Mouse (Mus musculus): ENCODE results near the gene Pcolce. TPM values are rescaled to one million over a fixed set of nuclear protein-coding genes. Genes with fewer than 3 reads are reported as not detected.

Gene Pcolce
- polyA plus RNA-seq, 1 experiment: 0.22 TPM

- no peak for TF ChIP-seq GATA1 (IDR thresholded peaks at IDR 0.05; ENCODE audit: low read length)
- peaks cover 29% of the 10 kb centered on the region for H3K27me3 ChIP-seq (ENCODE audit: control insufficient read depth)
- no peaks in the 10 kb centered on the region for H3K9me3 ChIP-seq (ENCODE audit: control insufficient read depth, low read length)
- H3K36me3 ChIP-seq (ENCODE audit: control insufficient read depth): no peaks in the 10 kb centered on the region
- peaks cover 14% of the 10 kb centered on the region for H3K4me1 ChIP-seq (ENCODE audit: control insufficient read depth)
- H3K4me3 ChIP-seq (replicated peaks): no peak overlapping the region
Observed at GRCm38 (mm10) chr5:137613076-137613475, 508 bp downstream of the Pcolce start.

- H3K36me3 ChIP-seq (ENCODE audit: control insufficient read depth): peaks cover 5% of the 10 kb centered on the region
- peaks cover 20% of the 10 kb centered on the region for H3K4me1 ChIP-seq (ENCODE audit: control insufficient read depth)
- no peaks in the 10 kb centered on the region for H3K9me3 ChIP-seq (ENCODE audit: control insufficient read depth, low read length)
- TF ChIP-seq GATA1 (IDR thresholded peaks at IDR 0.05; ENCODE audit: low read length): no peak
- TF ChIP-seq TAL1 (IDR thresholded peaks at IDR 0.05; ENCODE audit: low read length): no peak
- peaks cover 31% of the 10 kb centered on the region for H3K27me3 ChIP-seq (ENCODE audit: control insufficient read depth)
- H3K4me3 ChIP-seq (replicated peaks): no peak overlapping the region
Observed at GRCm38 (mm10) chr5:137611245-137611602, 2.4 kb downstream of the Pcolce start.

- no peaks in the 10 kb centered on the region for H3K9me3 ChIP-seq (ENCODE audit: control insufficient read depth, low read length)
- H3K4me1 ChIP-seq (ENCODE audit: control insufficient read depth): peaks cover 25% of the 10 kb centered on the region
- peaks cover 8% of the 10 kb centered on the region for H3K36me3 ChIP-seq (ENCODE audit: control insufficient read depth)
- peaks cover 31% of the 10 kb centered on the region for H3K27me3 ChIP-seq (ENCODE audit: control insufficient read depth)
- TF ChIP-seq TAL1 (IDR thresholded peaks at IDR 0.05; ENCODE audit: low read length) (no peak), GATA1 (IDR thresholded peaks at IDR 0.05; ENCODE audit: low read length) (no peak)
- no peak overlapping the region for H3K4me3 ChIP-seq (replicated peaks)
Observed at GRCm38 (mm10) chr5:137610548-137611244, 2.9 kb downstream of the Pcolce start.

- Histone ChIP-seq H3K36me3 (ENCODE audit: control insufficient read depth) (peaks cover 12% of the 10 kb centered on the region), H3K27me3 (ENCODE audit: control insufficient read depth) (peaks cover 31% of the 10 kb centered on the region), H3K9me3 (ENCODE audit: control insufficient read depth, low read length) (no peaks in the 10 kb centered on the region), H3K4me3 (replicated peaks) (no peak overlapping the region), H3K4me1 (ENCODE audit: control insufficient read depth) (peaks cover 31% of the 10 kb centered on the region)
- TF ChIP-seq GATA1 (IDR thresholded peaks at IDR 0.05; ENCODE audit: low read length) (no peak), TAL1 (IDR thresholded peaks at IDR 0.05; ENCODE audit: low read length) (no peak)
Observed at GRCm38 (mm10) chr5:137610056-137610455, 3.5 kb downstream of the Pcolce start.

GRCm38 (mm10) chr5:137609292-137609691 lies 4.3 kb downstream of the Pcolce start:
- no peaks in the 10 kb centered on the region for H3K9me3 ChIP-seq (ENCODE audit: control insufficient read depth, low read length)
- no peak overlapping the region for H3K4me3 ChIP-seq (replicated peaks)
- peaks cover 31% of the 10 kb centered on the region for H3K27me3 ChIP-seq (ENCODE audit: control insufficient read depth)
- peaks cover 36% of the 10 kb centered on the region for H3K4me1 ChIP-seq (ENCODE audit: control insufficient read depth)
- H3K36me3 ChIP-seq (ENCODE audit: control insufficient read depth): peaks cover 13% of the 10 kb centered on the region
- no peak for TF ChIP-seq TAL1 (IDR thresholded peaks at IDR 0.05; ENCODE audit: low read length)
- no peak for TF ChIP-seq GATA1 (IDR thresholded peaks at IDR 0.05; ENCODE audit: low read length)

- Histone ChIP-seq H3K4me1 (ENCODE audit: control insufficient read depth) (peaks cover 40% of the 10 kb centered on the region), H3K36me3 (ENCODE audit: control insufficient read depth) (peaks cover 13% of the 10 kb centered on the region), H3K9me3 (ENCODE audit: control insufficient read depth, low read length) (no peaks in the 10 kb centered on the region), H3K27me3 (ENCODE audit: control insufficient read depth) (peaks cover 31% of the 10 kb centered on the region), H3K4me3 (replicated peaks) (no peak overlapping the region)
- TF ChIP-seq GATA1 (IDR thresholded peaks at IDR 0.05; ENCODE audit: low read length) (no peak), TAL1 (IDR thresholded peaks at IDR 0.05; ENCODE audit: low read length) (no peak)
Observed at GRCm38 (mm10) chr5:137608654-137609190, 4.9 kb downstream of the Pcolce start.

GRCm38 (mm10) chr5:137607860-137608653 lies 5.5 kb downstream of the Pcolce start:
- H3K4me1 ChIP-seq (ENCODE audit: control insufficient read depth): peaks cover 39% of the 10 kb centered on the region
- no peak for TF ChIP-seq TAL1 (IDR thresholded peaks at IDR 0.05; ENCODE audit: low read length)
- no peak for TF ChIP-seq GATA1 (IDR thresholded peaks at IDR 0.05; ENCODE audit: low read length)

GRCm38 (mm10) chr5:137601365-137601729 lies 12.2 kb downstream of the Pcolce start:
- TF ChIP-seq GATA1 (IDR thresholded peaks at IDR 0.05; ENCODE audit: low read length): no peak
- no peak for TF ChIP-seq TAL1 (IDR thresholded peaks at IDR 0.05; ENCODE audit: low read length)
- no peaks in the 10 kb centered on the region for H3K27me3 ChIP-seq (ENCODE audit: control insufficient read depth)
- H3K4me3 ChIP-seq (replicated peaks): peak overlapping the region; percentile 69
- H3K4me1 ChIP-seq (ENCODE audit: control insufficient read depth): peaks cover 80% of the 10 kb centered on the region
- peaks cover 30% of the 10 kb centered on the region for H3K36me3 ChIP-seq (ENCODE audit: control insufficient read depth)
- peaks cover 3% of the 10 kb centered on the region; the same call in 1 of the 2 replicates for H3K9me3 ChIP-seq (ENCODE audit: control insufficient read depth, low read length)

More at GRCm38 (mm10) chr5:137607860-137608653, 5.5 kb downstream of the Pcolce start:
- Histone ChIP-seq H3K36me3 (ENCODE audit: control insufficient read depth) (peaks cover 13% of the 10 kb centered on the region), H3K27me3 (ENCODE audit: control insufficient read depth) (peaks cover 29% of the 10 kb centered on the region), H3K4me3 (replicated peaks) (no peak overlapping the region), H3K9me3 (ENCODE audit: control insufficient read depth, low read length) (no peaks in the 10 kb centered on the region)

All from erythroblast, embryonic 14.5 days (primary cell).